Mouse (Mus musculus) midbrain, embryonic 13.5 days (tissue): ENCODE data around the gene Srrm2. TPM values are rescaled to one million over a fixed set of nuclear protein-coding genes. Genes with fewer than 3 reads are reported as not detected.

Source experiments
- ATAC-seq: fragments of 200-750 bp; cut with Nextera tagmentation; 2 replicates; pipeline ENCODE4 v1.8.0; 2017; ENCODE audit warnings: mild to moderate bottlenecking, moderate TSS enrichment, moderate library complexity
- H3K27ac ChIP-seq: fragments of 300-500 bp; sonication (generic); 2 replicates; pipeline ENCODE4 v1.5.1; 2015; ENCODE audit warnings: inconsistent platforms, mild to moderate bottlenecking, moderate library complexity
- H3K27me3 ChIP-seq: fragments of 300-500 bp; sonication (generic); 2 replicates; pipeline ENCODE4 v1.6.1; 2015; ENCODE audit warnings: mild to moderate bottlenecking, inconsistent platforms
- H3K36me3 ChIP-seq: fragments of 300-500 bp; sonication (generic); 2 replicates; pipeline ENCODE4 v1.6.1; 2015; ENCODE audit warnings: mild to moderate bottlenecking, inconsistent platforms
- H3K4me1 ChIP-seq: fragments of 300-500 bp; sonication (generic); replicated peaks from 2 replicates; pipeline ENCODE4 v1.6.1; 2015; ENCODE audit warnings: inconsistent platforms
- H3K4me2 ChIP-seq: fragments of 300-500 bp; sonication (generic); replicated peaks from 2 replicates; pipeline ENCODE4 v1.6.1; 2015; ENCODE audit warnings: moderate library complexity, mild to moderate bottlenecking, inconsistent platforms
- H3K4me3 ChIP-seq: fragments of 300-500 bp; sonication (generic); replicated peaks from 2 replicates; pipeline ENCODE4 v1.5.1; 2015; ENCODE audit warnings: mild to moderate bottlenecking, inconsistent platforms
- H3K9ac ChIP-seq: fragments of 300-500 bp; sonication (generic); replicated peaks from 2 replicates; pipeline ENCODE4 v1.6.1; 2015; ENCODE audit warnings: mild to moderate bottlenecking, inconsistent platforms
- H3K9me3 ChIP-seq: fragments of 300-500 bp; sonication (generic); 2 replicates; pipeline ENCODE4 v1.6.1; 2016; ENCODE audit warnings: mild to moderate bottlenecking, inconsistent platforms
- WGBS: fragments of 180-500 bp; shearing (Covaris S2); methylation state at CpG from one replicate; pipeline ENCODE4 v1.1.7; 2015; 5-methylcytosine and 5-hydroxymethylcytosine counted together
- polyA plus RNA-seq: library from polyadenylated mRNA; unstranded; fragments of >200 nt; fragmentation: Nextera tagmentation; extraction: Ambion mirVana; gene quantifications from 2 replicates; pipeline ENCODE4 v1.2.1, GENCODE M21; 2015

Gene Srrm2
- polyA plus RNA-seq, 1 experiment from 2014 or later = 664 TPM

DNA sequence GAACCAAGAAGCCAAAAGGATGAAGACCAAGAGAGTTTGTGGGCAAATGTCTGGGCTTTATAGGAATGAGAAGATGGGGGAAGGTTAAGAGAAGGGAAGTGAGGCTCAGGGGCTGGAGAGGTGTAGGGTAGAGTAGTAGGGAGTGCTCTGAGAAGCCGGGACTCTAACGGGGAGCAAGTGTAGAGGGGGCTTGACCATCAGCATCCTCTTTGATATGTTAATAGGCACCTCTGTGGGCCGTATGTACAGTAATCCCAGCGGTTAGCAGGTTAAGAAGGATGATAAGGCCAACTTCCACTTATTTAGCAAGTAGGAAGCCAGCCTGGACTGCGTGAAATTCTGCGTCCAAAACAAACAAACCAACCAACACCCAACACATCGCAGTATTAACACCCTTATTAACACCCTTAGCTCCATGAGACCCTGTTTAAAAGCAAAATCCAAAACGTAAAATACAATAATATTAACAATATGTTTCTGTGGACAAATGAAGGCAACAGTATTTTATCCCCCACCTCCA is 523 bp upstream of the Srrm2 start:
- no peaks in the 10 kb centered on the region for H3K27me3 ChIP-seq
- 9% methylated on average over 8 of the region's 8 CpGs for WGBS
- H3K4me1 ChIP-seq = peaks cover 38% of the 10 kb centered on the region

DNA sequence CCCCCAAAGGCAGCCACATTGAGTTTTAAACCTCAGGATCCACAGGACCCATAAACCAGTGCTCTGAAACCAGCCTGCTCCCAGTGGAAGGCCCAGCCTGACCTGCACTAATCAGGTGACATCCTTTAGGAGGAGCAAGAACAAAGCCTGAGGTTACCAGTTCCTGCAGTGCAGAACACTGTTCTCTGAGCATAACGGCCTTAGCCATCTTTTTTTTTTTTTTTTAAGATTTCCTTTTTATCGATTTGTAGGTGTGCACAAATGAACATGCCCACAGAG is 686 bp downstream of the Srrm2 start:
- no peaks in the 10 kb centered on the region for H3K36me3 ChIP-seq
- no peaks in the 10 kb centered on the region for H3K9me3 ChIP-seq
- H3K9ac ChIP-seq = peak overlapping the region; percentile 81
- H3K27ac ChIP-seq = peak overlapping the region; percentile 94
- H3K4me3 ChIP-seq = peak overlapping the region; percentile 42
- H3K4me2 ChIP-seq = peak overlapping the region; percentile 64
- peak; percentile 14; the same call in 1 of the 2 replicates for ATAC-seq
- H3K4me1 ChIP-seq = peaks cover 30% of the 10 kb centered on the region
- no peaks in the 10 kb centered on the region for H3K27me3 ChIP-seq
- 66% methylated on average over 2 of the region's 2 CpGs for WGBS

More for the DNA sequence above, 523 bp upstream of the Srrm2 start:
- H3K4me3 ChIP-seq = peak overlapping the region; percentile 42
- H3K27ac ChIP-seq = peak overlapping the region; percentile 94
- no peaks in the 10 kb centered on the region for H3K36me3 ChIP-seq
- no peaks in the 10 kb centered on the region for H3K9me3 ChIP-seq
- H3K9ac ChIP-seq = peak overlapping the region; percentile 81
- ATAC-seq = no peak
- H3K4me2 ChIP-seq = peak overlapping the region; percentile 64

DNA sequence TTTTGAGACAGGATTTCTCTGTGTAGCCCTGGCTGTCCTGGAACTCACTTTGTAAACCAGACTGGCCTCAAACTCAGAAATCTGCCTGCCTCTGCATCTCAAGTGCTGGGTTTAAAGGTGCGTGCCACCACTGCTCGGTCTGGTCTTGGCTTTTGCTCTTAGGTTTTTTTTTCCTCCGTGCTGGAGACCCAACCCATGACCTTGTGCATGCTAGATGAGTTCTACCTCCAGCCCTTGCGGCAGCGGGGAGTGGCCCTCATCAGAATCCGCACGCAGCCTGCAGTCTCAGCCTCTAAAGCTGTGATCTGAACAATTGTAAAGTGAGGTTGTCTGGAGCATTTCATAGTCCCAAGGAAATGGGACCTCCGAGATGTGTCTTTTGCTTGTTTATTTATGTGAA is 5.0 kb downstream of the Srrm2 start:
- 96% methylated on average over 8 of the region's 8 CpGs for WGBS

DNA sequence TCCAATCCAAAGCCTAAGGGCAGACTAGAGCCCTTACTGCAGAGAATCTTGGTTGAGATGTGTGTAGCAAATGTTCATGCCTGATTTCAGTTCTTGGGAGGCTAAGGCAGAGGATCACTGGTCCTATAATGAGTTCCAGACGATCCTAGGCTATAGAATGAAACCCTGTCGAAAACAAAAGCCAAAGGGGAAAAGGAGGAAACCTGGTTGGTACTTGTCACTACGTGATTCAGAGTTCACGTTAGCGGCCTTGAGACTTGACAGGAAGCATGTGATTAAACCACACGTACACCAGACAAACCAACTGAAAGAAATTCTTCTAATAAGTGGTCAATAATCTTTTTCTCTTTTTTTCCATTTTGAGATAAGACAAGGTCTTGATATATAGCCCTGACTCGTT is 7.0 kb downstream of the Srrm2 start:
- no peak overlapping the region for H3K4me2 ChIP-seq
- no peak for ATAC-seq
- WGBS = 87% methylated on average over 7 of the region's 7 CpGs
- H3K9me3 ChIP-seq = no peaks in the 10 kb centered on the region
- no peak overlapping the region for H3K9ac ChIP-seq
- H3K27ac ChIP-seq = no peak overlapping the region
- no peak overlapping the region for H3K4me3 ChIP-seq
- H3K4me1 ChIP-seq = no peaks in the 10 kb centered on the region
- H3K27me3 ChIP-seq = no peaks in the 10 kb centered on the region
- H3K36me3 ChIP-seq = peaks cover 6% of the 10 kb centered on the region; the same call in 1 of the 2 replicates

More for the DNA sequence above, 5.0 kb downstream of the Srrm2 start:
- H3K4me1 ChIP-seq = peaks cover 16% of the 10 kb centered on the region
- H3K4me3 ChIP-seq = no peak overlapping the region
- no peak overlapping the region for H3K9ac ChIP-seq
- no peaks in the 10 kb centered on the region for H3K27me3 ChIP-seq
- H3K36me3 ChIP-seq = peaks cover 3% of the 10 kb centered on the region; the same call in 1 of the 2 replicates
- H3K9me3 ChIP-seq = no peaks in the 10 kb centered on the region
- H3K4me2 ChIP-seq = no peak overlapping the region
- no peak for ATAC-seq
- no peak overlapping the region for H3K27ac ChIP-seq

DNA sequence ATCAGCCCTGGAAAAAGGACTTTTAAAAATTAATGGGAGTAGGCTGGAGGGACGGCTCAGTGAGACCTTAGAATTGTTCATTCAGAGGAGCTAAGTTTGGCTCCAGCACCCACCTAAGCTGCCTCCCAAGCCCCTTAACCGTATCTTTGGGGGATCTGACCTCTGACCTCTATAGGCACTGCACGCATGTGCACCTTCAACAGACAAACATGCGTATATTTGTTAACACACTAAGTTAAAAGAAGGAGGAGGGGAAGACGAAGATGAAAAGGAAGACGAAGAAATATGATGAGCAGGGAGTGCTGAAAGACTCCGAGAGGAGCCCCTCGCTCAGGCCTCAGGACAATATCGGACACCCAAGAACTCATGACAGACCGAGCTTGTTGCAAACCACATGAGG is 11.3 kb downstream of the Srrm2 start:
- no peak overlapping the region for H3K4me3 ChIP-seq
- H3K36me3 ChIP-seq = peaks cover 6% of the 10 kb centered on the region; the same call in 1 of the 2 replicates
- no peaks in the 10 kb centered on the region for H3K9me3 ChIP-seq
- H3K27ac ChIP-seq = no peak overlapping the region; the same call in 1 of the 2 replicates
- H3K27me3 ChIP-seq = no peaks in the 10 kb centered on the region
- no peak for ATAC-seq
- WGBS = 93% methylated on average over 10 of the region's 10 CpGs
- no peak overlapping the region for H3K4me2 ChIP-seq
- H3K9ac ChIP-seq = no peak overlapping the region
- peaks cover 26% of the 10 kb centered on the region for H3K4me1 ChIP-seq

DNA sequence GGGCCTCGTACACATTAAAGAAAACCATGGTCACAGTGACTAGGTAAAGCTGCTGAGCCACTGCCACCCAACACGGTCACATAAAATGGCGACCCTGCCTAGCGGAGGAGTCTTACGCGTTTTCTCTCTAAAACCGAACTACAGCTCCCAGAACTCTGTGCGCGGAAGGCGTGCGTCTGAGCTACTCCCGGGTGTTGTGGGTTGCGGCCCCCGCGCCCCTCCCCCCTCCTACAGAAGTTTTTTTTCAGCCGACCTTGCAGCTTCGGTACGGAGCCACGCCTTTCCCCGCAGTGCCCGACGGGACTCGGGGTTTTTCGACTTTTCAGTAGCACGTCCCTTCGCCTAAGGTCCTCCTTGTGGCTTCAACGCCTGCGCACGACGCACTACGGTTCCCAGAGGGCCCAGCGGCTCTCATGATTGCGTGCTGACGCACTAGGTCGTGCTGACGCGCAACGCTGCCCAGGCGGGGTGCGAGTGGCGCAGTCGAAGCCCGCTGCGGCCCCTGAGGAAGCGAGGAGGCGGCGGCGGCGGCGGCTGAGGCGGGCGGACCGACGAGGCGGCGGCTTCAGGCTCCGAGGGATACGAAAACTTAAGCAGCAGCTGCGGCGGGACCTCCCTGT is 12.5 kb downstream of the Srrm2 start:
- Histone ChIP-seq H3K27me3 (no peaks in the 10 kb centered on the region), H3K4me3 (peak overlapping the region; percentile 100), H3K9me3 (no peaks in the 10 kb centered on the region), H3K4me1 (peaks cover 37% of the 10 kb centered on the region), H3K36me3 (peaks cover 16% of the 10 kb centered on the region), H3K4me2 (peak overlapping the region; percentile 96), H3K27ac (peak overlapping the region; percentile 99), H3K9ac (peak overlapping the region; percentile 97)
- ATAC-seq = peak; percentile 99
- 1% methylated on average over 56 of the region's 60 CpGs for WGBS

DNA sequence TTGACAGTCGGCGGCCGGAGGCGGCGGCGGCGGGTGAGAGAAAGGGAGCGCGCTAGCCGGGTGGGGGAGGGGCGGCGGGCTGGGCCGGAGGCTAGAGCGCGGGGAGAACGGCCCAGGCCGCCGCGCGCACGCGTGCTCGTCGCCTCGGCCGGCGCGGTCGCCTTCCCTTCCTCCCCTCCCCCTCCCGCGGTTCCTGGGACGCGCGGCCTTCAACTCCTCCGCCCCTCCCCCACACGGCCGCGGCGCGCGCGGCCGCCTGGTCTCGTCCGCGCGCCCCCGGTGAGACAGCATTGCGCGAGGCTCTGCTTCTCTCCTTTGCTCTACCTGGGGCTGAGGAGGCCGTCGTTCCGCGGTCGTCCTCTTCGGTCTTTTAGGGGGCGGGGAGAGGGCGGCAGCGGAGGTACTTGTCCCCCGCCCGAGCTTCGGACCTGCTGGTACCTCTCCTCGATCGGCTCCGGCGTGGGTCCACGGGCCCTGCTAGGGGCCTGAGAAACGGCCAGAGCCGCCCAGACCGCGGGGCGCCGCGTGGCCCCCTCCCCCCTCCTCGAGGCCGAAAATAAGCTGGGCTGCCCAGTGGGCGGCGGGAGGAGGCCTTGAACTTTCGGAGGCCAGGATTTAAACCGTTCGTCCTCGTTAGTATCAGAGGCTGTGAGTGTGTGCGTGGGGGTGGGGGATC is 13.2 kb downstream of the Srrm2 start:
- Histone ChIP-seq H3K4me3 (peak overlapping the region; percentile 100), H3K9me3 (no peaks in the 10 kb centered on the region), H3K4me1 (peaks cover 37% of the 10 kb centered on the region), H3K27me3 (no peaks in the 10 kb centered on the region), H3K9ac (peak overlapping the region; percentile 97), H3K36me3 (peaks cover 23% of the 10 kb centered on the region), H3K27ac (peak overlapping the region; percentile 99), H3K4me2 (peak overlapping the region; percentile 96)
- ATAC-seq = peak; percentile 68
- 1% methylated on average over 60 of the region's 83 CpGs for WGBS

DNA sequence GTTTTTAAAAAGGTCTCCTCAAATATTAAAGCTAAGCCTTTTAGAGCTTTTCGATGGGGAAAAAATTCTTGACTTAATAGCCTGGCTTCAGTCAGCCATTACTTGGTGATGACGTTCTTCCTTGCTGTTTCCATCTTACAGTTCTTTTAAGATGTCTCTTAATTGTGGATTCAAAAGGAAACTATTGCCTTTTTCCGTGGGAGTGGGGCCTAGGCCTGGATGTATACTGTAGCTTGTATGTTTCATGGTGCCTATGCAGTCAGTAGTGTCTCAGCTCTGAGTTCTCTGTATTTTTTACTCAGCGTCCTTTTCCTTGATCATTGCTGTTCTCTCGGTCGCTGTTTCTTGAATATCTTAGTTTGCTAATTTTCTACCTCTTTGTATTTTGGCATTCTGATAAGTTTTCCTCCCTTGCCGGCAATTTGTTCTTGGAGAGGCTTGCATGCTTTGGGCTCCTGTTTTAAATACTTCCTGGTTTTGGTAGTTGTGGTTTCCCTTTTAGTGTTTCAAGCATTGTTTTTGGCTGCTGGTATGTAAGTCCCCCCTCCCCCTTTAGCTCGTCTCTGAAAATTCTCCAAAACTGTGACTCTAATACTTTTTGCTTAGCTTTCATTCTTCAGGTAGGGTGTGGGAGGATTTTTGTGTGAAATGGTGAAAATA is 14.2 kb downstream of the Srrm2 start:
- Histone ChIP-seq H3K27ac (peak overlapping the region; percentile 99; the same call in 1 of the 2 replicates), H3K4me2 (peak overlapping the region; percentile 96), H3K27me3 (no peaks in the 10 kb centered on the region), H3K4me3 (peak overlapping the region; percentile 100), H3K9ac (peak overlapping the region; percentile 97), H3K4me1 (peaks cover 37% of the 10 kb centered on the region), H3K9me3 (no peaks in the 10 kb centered on the region), H3K36me3 (peaks cover 30% of the 10 kb centered on the region)
- no peak for ATAC-seq
- WGBS = 1% methylated on average over 8 of the region's 8 CpGs

DNA sequence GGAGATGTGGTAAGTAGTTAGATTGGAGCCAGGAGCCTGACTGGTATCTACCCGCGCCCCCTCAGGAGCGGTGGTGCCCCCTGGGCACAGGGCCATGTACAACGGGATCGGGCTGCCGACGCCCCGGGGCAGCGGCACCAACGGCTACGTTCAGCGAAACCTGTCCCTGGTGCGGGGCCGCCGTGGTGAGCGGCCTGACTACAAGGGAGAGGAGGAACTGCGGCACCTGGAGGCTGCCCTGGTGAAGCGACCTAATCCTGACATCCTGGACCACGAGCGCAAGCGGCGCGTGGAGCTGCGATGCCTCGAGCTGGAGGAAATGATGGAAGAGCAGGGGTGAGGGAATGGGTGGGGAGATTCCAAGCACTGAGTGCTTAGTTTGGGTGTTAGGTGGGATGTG is 16.5 kb downstream of the Srrm2 start:
- H3K36me3 ChIP-seq = peaks cover 51% of the 10 kb centered on the region

DNA sequence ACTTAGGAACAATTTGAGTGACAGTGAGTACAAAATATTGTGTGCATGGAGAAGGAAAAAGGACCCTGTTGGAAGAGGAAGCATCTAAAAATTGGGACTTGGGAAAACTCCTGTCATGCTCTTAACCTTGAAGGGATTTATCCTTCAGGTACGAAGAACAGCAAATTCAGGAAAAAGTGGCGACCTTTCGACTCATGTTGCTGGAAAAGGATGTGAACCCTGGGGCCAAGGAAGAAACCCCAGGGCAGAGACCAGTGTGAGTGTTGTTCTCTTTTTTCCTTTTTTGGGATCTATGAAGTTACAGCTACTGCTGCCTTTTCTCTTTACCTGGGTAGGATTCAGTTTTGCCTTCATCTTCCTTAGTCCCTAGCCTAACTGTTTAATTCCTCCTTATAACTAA is 17.6 kb downstream of the Srrm2 start:
- H3K27ac ChIP-seq = no peak overlapping the region
- no peak for ATAC-seq
- no peaks in the 10 kb centered on the region for H3K27me3 ChIP-seq
- 96% methylated on average over 3 of the region's 3 CpGs for WGBS
- H3K4me2 ChIP-seq = no peak overlapping the region
- no peaks in the 10 kb centered on the region for H3K9me3 ChIP-seq
- H3K4me3 ChIP-seq = no peak overlapping the region
- peaks cover 37% of the 10 kb centered on the region for H3K4me1 ChIP-seq
- H3K36me3 ChIP-seq = peaks cover 60% of the 10 kb centered on the region
- H3K9ac ChIP-seq = no peak overlapping the region

More for the DNA sequence above, 16.5 kb downstream of the Srrm2 start:
- no peak for ATAC-seq
- peaks cover 37% of the 10 kb centered on the region for H3K4me1 ChIP-seq
- H3K4me3 ChIP-seq = 0 out of 2 replicates have a peak overlapping the region, but pooled peaks have one; percentile 14
- H3K9me3 ChIP-seq = no peaks in the 10 kb centered on the region
- H3K27me3 ChIP-seq = no peaks in the 10 kb centered on the region
- no peak overlapping the region for H3K9ac ChIP-seq
- 90% methylated on average over 25 of the region's 25 CpGs for WGBS
- peak overlapping the region; percentile 20 for H3K4me2 ChIP-seq
- H3K27ac ChIP-seq = peak overlapping the region; percentile 30; the same call in 1 of the 2 replicates

DNA sequence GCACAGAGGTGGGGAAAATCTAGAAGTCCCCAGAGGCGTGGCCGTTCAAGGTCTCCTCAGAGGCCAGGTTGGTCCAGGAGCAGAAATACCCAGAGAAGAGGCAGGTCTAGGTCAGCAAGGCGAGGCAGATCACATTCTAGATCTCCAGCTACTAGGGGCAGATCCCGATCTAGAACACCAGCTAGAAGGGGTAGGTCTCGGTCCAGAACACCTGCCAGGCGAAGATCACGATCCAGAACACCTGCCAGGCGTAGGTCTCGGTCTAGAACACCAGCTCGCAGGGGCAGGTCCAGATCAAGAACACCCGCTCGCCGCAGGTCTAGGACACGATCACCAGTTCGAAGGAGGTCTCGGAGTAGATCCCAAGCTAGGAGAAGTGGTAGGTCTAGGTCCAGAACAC is 25.3 kb downstream of the Srrm2 start:
- Histone ChIP-seq H3K27me3 (no peaks in the 10 kb centered on the region), H3K4me3 (no peak overlapping the region), H3K9me3 (peaks cover 8% of the 10 kb centered on the region; the same call in 1 of the 2 replicates), H3K36me3 (peaks cover 96% of the 10 kb centered on the region), H3K4me2 (no peak overlapping the region), H3K27ac (no peak overlapping the region), H3K4me1 (no peaks in the 10 kb centered on the region), H3K9ac (no peak overlapping the region)
- no peak for ATAC-seq
- over 99% methylated on average over 16 of the region's 16 CpGs for WGBS

DNA sequence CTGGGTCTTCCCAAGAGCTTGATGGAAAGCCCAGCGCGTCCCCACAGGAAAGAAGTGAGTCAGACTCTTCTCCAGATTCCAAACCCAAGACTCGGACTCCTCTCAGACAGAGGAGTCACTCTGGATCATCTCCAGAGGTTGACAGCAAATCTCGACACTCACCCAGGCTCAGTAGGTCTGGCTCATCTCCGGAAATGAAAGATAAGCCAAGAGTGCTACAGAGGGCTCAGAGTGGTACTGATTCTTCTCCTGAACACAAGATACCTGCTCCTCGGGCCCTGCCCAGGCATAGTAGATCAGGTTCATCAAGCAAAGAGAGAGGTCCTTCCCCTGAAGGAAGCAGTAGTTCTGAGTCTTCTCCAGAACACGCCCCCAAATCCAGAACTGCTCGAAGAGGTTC is 28.2 kb downstream of the Srrm2 start:
- Histone ChIP-seq H3K9me3 (peaks cover 8% of the 10 kb centered on the region; the same call in 1 of the 2 replicates), H3K4me1 (no peaks in the 10 kb centered on the region)

More for the DNA sequence above, 28.2 kb downstream of the Srrm2 start:
- peaks cover 99% of the 10 kb centered on the region for H3K36me3 ChIP-seq
- H3K27me3 ChIP-seq = no peaks in the 10 kb centered on the region
- no peak overlapping the region for H3K4me2 ChIP-seq
- WGBS = 96% methylated on average over 8 of the region's 8 CpGs
- no peak overlapping the region; the same call in 1 of the 2 replicates for H3K4me3 ChIP-seq
- H3K27ac ChIP-seq = no peak overlapping the region
- no peak for ATAC-seq
- H3K9ac ChIP-seq = no peak overlapping the region
